Mouse (Mus musculus): Measurements from ENCODE around the gene Plxnb2.

The Plxnb2 gene

DNA sequence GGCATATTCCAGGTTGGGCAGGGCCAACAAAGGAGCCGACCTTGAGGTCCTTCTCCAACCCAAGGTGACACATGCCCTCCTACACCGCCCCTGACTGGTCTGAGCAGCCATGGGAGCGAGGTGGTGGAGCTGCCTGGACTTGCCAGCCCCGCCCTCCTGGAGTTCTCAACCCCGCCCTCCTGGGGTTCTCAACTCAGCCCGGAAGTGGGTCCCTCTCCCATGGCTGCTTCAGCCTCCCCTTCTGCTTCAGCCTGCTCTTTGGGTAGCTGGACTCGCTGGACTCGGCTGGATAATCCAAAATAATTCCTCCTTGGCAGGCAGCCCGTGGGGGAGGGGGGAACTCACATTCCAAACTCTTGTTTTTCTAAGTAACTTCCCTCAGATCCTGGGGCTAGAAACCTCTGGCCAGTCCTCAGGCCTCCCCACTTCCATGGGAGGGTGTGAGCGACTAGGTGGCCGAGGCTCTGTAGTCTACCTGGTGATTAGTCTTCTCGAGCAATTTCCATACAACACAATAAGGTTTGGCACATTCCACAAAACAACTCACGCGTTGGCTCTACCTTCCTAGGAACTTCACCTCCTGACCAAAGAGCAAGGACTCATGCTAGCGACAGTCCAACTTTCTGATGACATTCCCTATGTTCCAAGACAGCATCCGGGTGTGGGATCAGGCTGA lies 1.5 kb downstream of the Plxnb2 start:
- peak; percentile 85 to 91 for DNase-seq

DNA sequence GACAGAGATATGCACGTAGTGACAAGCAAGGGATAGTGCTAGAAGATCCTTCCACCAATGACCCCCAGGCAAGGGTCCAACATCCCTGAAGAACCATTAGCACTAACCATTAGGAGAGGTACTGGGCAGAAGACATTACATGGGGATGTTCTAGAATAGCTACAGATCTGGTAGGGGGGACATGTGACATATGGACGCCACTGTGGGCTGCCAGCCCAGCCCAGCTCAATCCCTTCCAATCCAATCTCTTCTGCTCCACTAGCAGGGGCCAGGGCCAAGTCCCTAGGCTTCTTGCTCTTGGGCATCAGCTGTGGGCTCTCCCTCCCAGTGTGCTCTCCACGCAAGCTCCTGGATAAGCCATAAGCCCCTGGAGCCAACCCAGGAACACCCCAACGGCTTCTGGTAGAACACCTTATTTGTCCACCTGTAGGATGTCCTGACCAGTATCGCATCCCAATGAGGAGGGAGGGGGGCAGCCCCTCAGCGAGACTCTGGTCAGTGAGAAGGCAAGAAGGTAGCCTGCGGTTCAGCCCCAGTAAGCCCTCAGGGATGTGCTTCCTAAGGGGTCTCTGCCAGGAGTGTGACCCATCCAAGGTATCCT lies 2.2 kb downstream of the Plxnb2 start:
- no peak for DNase-seq

DNA sequence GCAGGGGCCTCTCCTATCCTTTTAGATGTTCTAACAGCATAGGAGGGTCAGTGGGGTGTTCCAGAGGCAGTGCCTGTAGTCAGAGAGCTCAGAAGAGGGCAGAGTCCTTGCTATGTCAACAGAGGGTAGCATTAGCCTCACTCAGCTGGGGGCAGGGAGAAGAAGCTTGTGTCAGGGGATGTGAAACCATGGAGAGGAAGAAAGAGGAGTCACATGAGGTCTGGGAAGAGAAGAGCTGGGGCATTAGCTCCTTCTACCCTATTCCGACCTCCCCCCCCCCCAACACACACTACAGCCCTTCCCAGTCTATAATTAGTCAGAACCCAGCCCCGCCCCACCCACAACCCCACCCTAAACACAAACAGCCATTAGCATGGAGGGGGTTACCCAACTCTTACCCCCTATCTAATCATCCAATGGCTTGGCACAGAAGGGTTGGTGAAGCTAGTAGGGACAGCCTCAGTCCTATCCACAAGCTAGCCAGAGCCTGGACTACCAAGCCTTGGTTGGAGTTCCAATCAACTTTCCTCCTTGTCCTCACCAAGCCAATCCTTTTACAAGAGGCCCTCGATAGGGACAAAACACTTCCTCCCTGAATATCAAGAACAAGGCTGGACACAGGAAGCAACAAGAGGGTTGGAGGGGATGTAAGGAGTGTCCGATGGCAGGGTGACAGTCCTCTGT lies 2.9 kb downstream of the Plxnb2 start:
- no peak for DNase-seq

DNA sequence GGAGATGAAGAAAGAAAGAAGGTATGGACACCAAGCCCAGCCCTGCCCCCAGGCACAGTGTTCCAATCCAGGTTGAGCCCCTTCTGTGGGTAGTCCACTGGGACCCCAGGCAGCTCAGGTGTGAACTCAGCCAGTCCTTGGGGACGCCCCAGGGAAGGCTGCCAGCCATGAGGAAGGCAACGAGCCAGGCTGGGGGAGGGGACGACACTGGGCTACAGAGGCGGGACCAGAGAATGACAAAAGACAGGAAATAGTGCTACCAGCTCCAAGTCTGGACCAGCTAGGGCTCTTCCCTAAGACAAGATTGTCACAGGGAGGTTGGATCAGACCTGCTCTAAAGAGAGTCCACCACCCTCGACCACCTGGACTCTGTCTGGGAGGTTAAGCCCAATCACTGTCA lies 3.5 kb downstream of the Plxnb2 start:
- DNase-seq: peak; percentile 92 to 93

DNA sequence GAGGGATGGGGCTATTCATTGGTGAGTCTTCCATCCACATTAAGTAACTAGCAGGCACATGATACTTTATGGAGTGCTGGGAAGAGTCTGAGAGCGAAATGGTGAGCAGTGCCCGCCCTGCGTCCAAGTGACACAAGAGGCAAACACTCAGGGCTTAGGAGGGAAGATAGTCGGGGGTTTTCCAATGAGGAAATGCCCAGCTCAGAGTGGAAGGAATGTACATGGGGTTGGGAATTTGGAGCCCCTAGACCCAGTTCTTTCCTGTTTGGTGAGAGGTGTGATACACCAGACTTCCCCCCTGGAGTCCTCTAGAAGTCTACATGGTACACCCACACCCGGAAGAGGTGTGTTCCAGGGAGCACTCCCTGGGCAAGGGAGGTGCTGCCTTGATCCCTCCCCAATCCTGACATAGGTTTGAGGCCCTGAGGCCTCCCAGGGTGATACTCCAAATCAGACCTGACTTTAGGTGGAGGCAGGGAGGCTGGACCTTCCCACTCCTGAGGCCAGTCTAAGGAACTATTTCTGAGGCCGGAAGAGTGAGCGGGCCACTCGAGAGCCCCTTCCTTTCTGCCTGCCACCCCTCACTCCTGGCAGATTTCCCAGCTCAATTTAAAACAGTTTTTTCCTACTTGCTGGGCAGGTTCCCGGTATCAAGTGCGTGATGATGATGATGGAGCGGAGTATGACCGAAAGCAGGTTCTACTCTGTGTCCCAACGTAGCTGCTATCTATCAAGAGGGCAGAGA lies 5.0 kb downstream of the Plxnb2 start:
- DNase-seq: peak in 1 of 2 experiments; percentile 47

DNA sequence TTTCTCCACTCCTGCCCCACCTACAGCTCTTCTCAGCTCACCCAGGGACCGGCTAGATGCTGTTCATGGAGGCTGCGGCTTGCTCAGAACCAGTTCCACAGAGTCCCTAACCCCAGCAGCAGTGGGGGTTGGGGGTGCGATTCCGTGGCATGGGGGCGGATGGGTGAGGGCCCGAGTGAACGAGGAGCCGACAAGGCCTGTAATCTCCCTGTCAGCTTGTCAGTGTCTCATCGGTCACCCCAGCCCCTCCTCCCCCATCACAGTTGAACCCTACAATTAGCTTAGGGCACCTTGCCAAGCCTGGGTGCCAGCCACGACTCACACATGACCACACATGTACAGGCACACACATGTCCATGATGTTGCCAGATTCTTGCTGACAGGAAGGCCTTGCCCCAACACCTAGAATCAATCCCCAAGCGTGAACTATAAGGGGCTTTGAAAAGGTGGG lies 5.7 kb downstream of the Plxnb2 start:
- DNase-seq: no peak

DNA sequence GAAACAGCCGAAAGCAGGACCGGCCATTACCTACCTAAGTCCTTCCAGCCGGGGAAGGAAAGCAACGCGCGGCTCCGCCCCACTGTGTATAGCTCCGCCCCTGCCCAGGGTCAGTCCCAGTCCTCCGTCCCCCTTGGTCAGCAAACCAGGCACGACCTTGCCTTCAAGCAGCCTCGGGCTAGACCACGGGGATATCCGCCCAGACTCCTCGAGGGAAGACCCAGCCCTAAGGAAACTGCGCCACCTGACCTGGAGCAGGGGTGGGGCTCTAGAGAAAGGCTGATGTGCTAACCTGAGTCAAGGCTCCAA lies 6.7 kb downstream of the Plxnb2 start:
- DNase-seq: peak; percentile 83 to 86

DNA sequence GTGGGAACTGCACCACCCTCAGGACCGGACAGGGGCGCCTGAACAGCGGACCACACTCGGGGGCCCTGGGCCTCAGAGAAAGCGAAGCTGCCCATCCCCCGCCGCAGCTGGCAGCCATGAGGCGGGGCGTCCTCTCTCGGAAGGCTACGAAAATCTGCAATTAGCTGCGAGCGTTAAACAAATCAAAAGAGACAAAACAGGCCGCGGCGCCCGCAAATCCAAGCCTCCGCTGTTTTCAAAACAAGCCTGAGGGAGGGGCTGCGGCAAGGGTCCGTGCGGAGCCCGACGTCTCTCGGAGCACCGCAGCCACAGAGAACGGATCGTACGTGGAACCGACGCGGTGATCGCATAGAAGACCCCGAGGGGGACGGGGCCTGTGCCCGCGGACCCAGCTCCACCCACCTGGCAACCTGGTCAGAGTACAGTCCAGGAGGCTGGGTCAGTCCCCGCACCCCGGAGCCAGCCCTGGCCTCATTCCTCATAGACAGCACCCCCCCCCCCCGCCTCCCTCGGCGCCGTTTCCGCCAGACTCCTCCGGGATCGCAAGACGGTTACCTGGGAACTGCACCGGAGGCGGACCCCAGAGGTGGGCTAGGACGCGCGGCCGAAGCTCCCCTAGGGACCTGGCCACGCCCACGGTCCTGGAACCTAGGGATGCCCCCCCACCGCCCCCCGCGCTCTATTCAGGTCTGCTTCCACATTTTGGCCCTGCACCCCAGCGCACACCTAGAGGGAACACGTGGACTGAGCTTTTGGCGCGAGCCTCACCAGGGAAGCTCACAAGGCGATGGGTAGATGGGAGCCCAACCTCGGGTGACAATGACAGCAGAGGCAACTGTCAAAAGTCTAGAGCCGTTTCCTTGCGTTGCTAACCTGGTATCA lies 7.3 kb downstream of the Plxnb2 start:
- DNase-seq: peak; percentile 64 to 71

DNA sequence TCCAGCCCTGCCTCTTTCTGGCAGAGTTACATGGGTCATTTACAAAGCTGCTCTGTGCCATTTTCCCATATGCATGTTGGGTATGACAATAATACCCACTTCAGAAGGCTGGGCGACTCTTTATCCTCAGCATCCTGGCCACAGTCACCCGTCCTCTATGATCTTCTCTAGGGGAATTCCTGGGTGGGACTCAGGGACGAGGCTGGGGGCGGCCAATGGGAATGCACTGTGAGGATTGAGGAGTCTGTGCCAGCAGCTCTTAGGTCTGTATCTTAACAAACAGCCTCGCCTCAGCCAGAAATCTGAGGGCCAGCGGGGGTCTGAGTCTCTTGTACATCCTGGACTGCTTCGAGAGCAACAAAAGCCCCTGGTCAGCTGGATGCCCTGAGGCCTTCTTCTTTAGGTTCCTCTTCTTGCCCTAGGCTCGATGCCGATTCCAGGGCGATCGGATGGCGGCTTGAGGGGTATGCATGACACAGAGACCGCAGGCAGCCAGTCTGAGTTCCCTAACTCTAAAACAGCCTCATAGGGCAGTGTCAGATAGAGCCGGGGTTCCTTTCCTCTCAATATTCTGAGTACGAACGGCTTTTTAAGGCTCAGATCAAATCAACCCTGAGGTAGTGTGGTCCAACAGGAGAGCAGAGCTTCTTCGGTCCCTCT lies 8.2 kb downstream of the Plxnb2 start:
- DNase-seq: no peak

DNA sequence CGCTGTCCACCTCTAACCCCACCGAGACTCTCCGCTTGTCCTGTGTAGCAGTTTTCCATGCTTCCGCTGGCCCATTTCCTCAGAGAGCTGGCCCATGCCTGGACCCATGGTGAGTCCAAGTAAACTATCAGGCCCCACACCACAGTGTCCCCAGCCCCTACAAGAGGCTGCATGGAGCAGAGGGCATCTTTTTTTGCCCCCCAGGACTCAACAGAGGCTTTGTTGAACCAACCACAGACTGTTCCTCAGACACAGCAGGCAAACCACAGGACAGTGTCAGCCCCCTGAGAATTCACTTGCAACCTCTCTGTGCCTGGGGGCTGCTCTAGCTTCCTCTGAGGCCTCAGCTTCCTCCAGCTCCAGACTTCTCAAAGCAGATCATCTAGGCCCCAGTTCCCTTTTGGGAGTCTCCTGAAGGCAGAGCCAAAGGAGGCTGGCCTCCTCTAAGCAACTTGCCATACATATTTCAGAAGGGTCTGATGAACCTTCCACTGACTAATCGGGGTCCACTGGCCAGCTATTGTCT lies 9.0 kb downstream of the Plxnb2 start:
- no peak for DNase-seq

DNA sequence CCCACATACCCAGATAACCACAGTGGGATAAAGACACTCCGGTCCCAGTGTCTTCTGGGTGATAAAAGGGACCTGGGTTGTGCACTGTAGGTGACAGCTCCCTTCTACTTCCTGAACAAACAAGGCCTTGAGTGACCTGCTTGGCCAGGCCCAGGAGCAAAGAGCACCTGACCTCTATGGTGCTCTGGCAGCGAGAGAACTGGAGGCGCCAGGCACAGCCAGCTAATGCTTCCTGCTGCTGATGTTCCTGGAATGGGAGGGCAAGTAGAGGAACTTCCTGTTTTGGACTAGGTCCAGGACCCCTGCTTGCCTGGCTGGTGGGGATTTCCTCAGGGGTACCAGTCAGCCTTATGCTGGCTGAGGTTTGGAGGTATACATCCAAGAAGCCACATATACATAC lies 10.5 kb downstream of the Plxnb2 start:
- DNase-seq: peak in 1 of 2 experiments; percentile 68

DNA sequence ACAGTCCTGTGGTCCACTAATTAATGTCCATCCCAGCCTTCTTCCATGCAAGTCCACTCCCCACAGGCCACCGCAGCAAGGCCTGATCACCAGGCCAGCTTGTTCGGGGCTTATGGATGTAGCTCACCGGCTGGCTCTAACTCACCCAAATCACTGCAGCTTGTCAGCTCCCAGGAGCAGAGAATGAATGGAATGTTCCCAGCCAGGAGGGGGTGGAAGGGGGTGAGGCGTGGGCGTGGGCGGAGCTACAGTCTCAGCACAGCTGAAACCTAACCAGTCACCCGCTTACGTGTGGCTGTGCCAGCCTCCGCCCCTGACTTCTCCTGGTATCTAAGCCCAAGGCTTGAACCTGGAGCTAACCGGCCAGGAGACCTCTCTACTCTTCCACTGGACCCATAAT lies 11.2 kb downstream of the Plxnb2 start:
- peak; percentile 84 to 92 for DNase-seq

DNA sequence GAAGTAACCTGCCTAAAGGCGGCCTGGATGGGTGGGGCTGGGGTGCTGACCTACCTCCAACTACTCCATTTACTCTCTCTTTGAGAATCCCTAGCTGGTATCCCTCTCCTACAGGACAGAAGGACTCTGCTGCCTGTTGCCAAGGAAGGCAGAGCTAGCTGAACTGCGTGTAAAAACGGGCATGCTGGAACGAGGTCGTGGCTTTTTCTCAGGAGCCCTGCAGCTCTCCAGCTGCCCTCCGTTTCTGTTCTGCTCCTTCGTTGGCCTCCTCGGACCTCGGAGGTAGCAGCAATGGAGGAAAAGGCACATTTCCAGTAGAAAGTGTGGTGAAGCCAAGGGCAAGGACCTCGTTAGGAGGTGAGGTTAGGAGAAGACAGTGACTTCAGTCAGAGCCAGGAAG lies 11.7 kb downstream of the Plxnb2 start:
- no peak for DNase-seq

DNA sequence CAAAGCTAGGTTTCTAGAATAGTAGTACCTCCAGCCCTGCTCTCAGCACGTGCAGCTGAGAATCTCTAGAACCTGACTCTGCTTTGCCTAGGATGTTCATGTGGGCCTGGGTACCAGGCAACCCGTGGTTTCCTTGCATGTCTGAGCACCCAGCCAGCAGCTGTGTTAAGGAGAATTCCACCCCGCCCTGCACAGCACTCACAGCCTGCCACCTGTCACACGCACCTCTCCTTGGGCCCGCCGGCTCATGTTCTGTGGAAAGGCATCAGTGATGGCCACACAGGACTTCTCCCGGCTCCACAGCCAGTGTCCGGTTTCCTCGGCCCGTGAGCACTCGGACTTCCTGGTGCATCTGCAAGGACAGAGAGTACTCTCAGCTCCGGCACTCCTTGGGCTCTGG lies 15.1 kb downstream of the Plxnb2 start:
- DNase-seq: no peak

DNA sequence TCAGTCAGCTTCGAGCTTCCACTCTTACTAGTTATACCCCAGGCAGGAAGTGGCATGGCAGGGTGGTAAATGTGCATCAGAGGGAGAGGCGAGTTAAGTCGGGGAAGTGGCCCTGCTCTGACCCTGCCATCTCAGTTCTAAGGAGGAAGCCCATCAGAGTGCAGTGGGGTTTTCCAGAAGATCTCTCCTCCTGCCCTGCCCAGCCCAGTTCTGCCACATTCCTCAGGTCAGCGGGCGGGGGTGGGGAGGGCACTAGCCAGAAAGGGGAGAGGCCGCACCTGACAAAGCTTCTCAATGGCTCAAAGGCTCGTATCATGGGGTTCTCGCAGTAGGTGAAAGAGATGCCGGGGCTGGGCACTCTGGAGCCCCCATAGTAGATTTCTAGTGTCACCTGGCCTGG lies 19.2 kb downstream of the Plxnb2 start:
- DNase-seq: peak; percentile 52 to 76

DNA sequence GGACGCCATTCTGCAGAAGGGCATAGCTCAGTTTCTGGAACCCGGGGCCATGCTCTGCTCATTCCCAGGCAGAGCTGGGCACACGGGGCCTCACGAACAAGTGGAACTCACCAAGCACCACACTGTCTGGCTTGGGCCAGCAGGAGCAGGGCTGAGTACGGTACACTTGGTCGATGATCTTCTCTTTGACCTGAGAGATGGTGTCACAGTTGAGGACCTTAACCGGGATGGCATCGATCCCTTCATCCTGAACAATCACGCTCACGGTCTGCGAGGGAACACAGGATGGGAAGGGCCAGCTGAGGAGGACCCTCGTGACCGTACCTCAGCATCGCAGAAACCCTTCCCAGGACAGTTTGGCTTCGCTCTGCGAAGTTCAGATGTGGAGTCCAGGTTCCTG lies 22.1 kb downstream of the Plxnb2 start:
- no peak for DNase-seq

DNA sequence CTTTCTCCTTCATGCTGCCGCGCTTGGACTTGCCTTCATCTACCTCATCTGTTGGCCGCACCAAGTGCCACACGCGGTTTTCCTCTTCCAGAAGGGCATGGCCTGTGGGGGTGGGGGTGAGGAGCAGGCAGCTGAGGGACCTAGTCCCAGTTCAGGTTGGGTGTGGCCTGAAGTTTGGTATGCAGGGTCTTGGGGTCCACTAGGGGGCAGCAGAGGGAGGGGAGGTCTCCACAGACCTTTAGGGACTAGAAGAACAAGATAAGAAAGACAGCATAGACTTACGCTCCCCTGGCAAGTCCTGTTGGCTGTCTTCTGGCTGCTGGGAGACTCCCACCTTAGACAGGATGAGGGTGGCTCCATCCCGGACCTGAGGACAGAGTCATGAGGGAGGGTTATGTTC lies 22.6 kb downstream of the Plxnb2 start:
- DNase-seq: peak; percentile 73 to 81

DNA sequence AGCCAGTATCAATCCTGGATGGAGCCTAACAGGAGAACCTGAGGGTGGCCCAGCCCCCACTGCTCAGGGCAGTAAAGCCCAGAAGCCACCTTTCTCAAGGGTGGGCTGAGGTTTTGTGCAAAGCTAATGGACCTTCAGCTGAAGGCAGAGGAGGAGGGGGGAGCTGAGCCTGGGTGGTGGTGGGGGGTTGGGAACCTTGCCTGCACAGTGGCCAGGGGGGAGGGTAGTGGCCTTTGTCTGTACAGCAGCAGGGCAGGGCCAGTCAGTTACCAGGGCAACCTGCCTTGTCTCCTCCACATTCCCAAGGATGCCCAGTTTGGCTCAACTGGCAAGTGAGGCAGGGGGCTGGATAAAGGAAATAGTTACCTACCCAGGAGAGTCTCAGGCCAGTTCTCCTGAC lies 28.3 kb downstream of the Plxnb2 start:
- no peak for DNase-seq

DNA sequence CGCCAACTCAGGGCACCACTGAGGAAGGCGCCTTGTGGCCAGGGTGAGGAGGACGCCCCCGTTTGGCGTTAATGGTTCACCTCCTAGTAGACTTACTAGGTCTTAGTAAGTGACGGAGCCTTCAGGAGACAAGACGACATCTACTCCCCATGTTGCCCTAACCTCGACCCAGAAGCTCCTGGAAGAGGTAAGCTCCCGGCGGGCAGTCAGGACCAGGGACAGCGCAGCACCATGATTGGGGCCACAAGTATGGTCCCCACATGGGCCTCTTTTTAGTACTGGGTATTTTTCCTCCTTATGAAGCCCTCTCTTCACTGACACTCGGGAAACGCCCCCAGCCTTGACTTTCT lies 30.6 kb downstream of the Plxnb2 start:
- DNase-seq: no peak

DNA sequence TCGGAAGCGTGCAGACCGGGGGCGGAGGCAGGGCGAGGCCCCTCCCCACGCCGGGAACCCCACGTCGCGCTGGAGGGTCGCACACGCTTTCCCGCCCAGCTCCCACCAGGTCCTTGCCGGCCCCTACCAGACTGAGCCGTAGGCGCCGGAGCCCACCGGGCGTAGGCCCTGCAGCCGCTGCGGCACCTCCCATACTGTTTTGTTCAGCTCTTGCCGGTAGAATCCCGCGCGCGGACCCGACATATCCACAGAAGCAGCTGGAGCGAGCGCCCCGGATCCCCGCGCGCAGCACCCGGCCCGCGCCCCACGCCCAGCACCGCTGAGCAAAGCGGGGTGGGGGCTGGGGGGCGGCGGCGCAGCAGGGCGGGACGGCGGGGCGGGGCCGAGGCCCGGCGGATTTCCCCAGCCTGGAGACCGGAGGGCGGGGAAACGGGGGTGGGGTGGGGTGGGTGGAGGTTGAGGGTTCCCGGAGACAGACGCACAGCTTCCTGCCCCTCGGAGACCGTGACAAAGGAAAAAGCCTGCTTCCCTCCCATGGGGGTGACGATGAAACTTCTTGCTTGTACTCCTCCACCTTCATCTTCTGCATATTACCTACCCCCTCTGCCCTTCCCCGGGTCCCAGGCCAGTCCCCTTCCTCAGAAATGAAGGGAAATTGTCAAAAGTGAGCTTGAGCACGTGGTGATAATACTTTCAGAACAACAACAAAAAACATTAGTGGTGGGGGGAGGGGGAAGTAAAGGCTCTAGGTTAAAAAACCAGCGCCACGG lies 31.1 kb downstream of the Plxnb2 start, which contains the start of gene Mapk11:
Mapk11 (minus strand) TSS at position 358 of the 770 bp plus-strand sequence.
- DNase-seq: peak; percentile 51 to 73

Data from lung, postnatal 4 days (tissue).